Mouse (Mus musculus) central nervous system, embryonic 18 days (tissue): ENCODE results near the gene Ahdc1. TPM values are rescaled to one million over a fixed set of nuclear protein-coding genes. Genes with fewer than 3 reads are reported as not detected.

ENCODE experiments used
- polyA plus RNA-seq: library from polyadenylated mRNA; depleted of rRNA; stranded (reverse); fragments of >200 nt; gene quantifications from 2 replicates; pipeline ENCODE4 v1.2.3, GENCODE M21; 2012; rRNA removed

Gene Ahdc1
- polyA plus RNA-seq, result 17.4 and 21.8 TPM in 2 replicates

GRCm38 (mm10) chr4:133011028-133011820, at the start of gene Ahdc1:
Ahdc1 (plus strand) TSS chr4:133011260.

DNA sequence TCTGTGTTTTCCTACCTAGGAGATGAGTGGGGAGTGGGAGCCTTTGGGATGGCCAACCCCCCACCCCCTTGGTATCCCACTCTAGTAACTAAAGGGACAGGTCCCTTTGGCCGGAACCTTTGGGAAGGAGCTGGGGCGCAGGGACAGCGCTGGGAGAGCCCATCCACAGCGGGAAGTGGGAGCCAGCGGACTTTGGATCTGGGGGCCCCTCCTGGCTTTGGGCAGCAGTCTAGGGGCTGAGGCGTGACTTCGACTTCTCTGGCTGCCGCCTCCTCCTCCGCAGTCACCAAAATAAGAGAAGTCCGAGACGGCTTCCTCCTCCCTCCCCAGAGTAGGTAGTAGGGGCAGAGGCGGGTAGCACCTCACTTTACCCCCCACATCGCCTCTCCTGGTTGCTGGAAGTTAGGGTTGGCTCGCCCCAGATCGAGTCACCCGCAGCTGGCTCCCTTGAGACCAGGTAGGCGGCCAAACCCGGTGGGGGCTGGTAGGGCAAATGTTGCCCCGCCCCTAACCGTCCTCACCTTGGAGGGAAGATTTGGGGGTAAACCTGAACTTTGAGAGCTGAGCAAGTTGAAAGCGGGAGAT, 37.2 kb upstream of the Ahdc1 start, which contains the start of gene Fgr:
Gene Fgr (plus strand): TSS at position 282 of the 585 bp plus-strand sequence.

Other genes starting within 250 kb of the Ahdc1 start
- gene Rpa2, start 242.9 kb upstream of the Ahdc1 start, polyA plus RNA-seq, result 28.2 and 31.2 TPM in 2 replicates
- 0.35 and 0.39 TPM in 2 replicates for gene Themis2, start 214.9 kb upstream of the Ahdc1 start, polyA plus RNA-seq
- 87.9 and 91.2 TPM in 2 replicates for gene Ppp1r8, start 168.1 kb upstream of the Ahdc1 start, polyA plus RNA-seq
- gene Stx12, start 126.8 kb upstream of the Ahdc1 start, polyA plus RNA-seq, result 150 and 154 TPM in 2 replicates
- gene Fam76a, start 88.7 kb upstream of the Ahdc1 start, polyA plus RNA-seq, result 21.6 and 22.3 TPM in 2 replicates
- gene Fgr, start 37.2 kb upstream of the Ahdc1 start, polyA plus RNA-seq, result 0.05 and 0.12 TPM in 2 replicates
- 11.7 and 13.8 TPM in 2 replicates for gene Wasf2, start 119.2 kb downstream of the Ahdc1 start, polyA plus RNA-seq
- gene Cd164l2, start 200.9 kb downstream of the Ahdc1 start, polyA plus RNA-seq, result 3.6 and 3.8 TPM in 2 replicates
- gene Gpr3, start 201.3 kb downstream of the Ahdc1 start, polyA plus RNA-seq, result 2.9 and 3.7 TPM in 2 replicates
- 5.0 and 6.2 TPM in 2 replicates for gene Map3k6, start 229.6 kb downstream of the Ahdc1 start, polyA plus RNA-seq